Mouse (Mus musculus) WW6 (cell line): ENCODE measurements at regions not wholly inside any gene's neighbourhood (a gene's known extent, or its start where the extent isn't known, plus 50 kb on each side); places are given as distances from the start of the nearest gene placed in this dataset.

ENCODE experiments used
- DNase-seq: peaks from one replicate; pipeline ENCODE4 v3.0.0-alpha.2; 2013; ENCODE audit warnings: low read depth, low spot score

DNA sequence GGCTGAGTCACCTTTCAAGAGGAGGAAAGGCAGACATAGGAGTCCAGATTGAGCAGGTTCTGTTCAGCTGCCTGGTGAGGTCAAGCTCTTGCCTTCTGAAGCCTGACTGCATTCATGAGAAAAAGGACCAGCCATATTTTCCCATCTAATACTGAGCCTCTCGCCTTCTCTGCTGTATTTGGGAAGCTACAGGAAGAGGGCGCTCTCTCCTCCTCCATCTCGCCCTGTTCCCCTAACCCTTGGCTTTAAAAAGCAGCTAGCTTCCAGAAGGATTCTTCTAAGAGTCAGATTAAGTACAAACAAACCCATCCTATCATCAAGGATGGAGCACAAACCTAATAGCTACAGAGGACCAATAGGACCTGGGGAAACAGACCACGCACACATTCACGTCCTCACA, 98.3 kb downstream of the Foxb1 start:
- DNase-seq: no peak

DNA sequence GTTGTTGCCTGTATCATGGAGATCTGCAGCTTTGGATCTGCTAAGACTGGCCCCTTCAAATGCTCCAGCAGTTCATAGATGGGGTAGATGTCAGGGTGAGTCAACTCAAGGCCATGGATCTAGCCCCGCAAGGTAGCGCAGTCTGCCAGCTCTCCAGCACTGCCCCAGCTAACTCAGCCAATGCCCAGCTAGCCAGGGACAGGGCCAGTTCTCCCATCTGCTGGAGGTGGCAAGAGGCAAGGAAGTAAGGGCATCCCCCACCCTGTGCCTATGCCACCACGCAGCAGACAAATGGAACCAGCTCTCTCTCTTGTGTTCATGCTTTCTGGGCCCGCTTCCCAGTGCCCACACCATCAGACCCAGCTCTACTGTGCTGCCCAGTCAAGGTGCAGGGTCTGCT, 102.5 kb downstream of the Foxb1 start:
- no peak for DNase-seq

DNA sequence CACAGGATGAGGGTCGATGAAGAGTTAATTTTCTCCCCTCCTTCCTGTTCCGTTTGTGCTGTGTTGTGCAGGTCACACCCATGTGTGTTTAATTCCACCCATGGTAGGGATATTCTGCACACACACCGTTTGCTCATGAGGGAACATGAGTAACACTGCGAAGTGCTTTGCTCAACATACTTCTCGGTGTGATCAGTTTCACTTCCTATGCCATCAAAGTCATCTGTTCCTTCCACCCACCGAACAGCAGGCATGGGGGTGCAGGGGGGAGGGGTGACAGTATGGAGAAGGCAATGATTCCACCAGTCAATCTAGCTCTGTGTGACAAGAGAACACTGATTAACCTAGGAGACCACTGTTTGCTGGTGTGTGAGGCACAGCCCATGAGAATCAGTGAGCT, 104.7 kb downstream of the Foxb1 start:
- no peak for DNase-seq

DNA sequence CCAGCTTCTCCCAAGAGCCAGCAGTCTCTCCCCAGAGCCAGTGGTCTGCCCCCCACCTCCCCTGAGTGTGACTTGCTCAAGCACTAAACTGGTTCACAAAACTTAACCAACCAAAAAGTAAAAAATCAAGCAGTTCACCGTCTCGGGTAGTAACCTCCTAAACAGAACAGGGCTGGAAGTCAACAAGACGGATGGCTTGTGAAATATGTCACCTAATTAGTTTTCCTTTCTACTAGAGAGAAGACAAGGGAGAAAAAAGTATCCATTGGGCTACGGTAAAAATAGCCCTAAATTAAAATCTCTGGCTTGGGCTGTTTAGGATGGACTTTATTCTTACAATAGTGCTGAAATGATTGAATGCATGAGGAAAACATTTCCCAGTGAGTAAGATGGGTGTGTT, 108.6 kb downstream of the Foxb1 start:
- no peak for DNase-seq

DNA sequence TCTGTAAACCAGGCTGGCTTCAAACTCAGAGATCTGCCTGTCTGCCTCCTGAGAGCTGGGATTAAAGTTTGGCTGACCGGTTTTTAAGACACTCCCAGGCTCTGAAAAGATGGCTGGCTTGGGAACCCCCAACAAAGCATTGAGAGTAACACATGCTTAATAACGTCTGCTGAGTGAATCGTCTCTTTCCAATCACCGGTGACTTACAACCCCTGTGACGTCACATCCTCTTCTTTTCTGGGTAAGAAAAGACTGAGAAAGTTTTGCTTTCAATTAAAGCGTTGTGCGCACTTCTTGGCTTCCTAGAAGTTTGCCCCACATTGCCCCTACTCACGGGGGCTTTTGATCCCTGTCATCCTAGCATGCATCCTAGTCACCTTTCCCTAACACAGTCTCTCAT, 109.1 kb downstream of the Foxb1 start:
- DNase-seq: no peak

DNA sequence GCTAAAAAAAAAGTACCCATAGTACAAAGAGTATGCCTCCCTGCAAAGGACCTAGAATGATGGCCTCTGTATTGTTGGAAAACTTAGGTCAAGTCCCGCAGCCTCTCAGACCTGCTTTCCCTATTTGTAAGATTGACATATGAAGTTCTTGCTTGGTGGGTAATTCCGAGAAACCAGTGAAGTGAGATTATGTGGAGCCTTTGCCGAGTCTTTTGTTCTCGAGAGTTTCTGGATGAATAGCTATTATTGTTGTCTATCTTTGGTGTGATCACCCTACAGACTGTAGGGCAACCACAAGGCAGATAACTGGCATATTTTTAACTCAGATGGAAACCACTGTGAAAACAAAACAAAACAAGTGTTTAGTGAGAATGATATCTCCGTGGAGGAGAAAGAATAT, 118.1 kb downstream of the Foxb1 start:
- DNase-seq: no peak

DNA sequence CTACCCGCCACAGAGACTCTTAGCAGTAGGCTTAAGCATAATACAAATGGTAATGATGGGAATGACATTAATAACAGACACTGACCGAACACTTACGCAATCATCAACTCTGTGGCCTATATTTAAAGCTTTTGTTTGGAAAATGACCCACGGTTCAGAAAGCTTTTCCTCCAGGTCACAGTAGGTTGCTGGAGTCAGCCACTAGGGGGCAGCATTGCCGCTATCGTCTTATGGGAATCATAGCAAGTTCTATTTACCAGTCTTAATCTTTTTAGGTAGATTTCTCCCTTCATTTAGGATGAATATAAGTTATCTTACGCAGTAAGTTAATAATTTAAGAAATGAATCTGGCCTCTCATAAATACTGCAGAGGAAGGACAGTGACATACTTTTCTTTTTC, 137.4 kb downstream of the Foxb1 start:
- DNase-seq: peak; percentile 18

DNA sequence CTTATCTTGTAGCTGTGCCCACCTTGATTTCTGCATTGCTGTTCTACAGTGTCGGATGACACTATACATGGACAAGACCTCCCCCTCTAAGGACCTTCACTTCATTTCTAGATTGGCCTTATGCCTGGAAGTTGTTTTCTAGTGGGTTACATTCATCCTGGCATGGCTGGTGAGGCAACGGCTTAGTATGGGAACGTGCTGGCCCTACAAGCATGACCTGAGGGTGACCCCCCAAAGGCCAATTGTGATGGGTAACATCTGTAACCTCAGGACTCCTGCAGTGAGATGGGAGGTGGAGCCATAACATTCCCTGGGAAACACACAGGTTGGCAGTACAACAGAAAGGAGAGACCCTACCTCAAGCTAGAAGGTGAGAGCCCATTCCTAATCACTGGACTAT, 139.7 kb downstream of the Foxb1 start:
- no peak for DNase-seq

DNA sequence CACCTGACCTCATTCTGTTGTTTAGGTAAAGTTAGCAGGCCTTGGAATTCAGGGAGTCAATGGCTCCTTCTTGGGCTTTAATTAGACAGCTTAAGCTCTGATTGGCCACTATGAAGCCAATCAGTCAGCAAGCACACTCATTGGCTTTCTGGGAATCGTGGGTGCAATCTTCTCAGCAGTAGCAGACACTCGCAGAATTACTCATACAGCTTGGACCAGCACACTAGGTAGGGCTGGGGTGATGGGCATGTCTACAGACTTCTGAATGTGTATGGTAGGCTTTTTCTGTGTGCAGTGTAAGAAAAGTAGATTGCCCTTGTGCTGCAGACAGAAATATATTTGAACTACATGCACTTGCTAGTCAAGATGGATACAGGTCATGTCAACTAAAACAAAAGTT, 143.4 kb downstream of the Foxb1 start:
- no peak for DNase-seq

DNA sequence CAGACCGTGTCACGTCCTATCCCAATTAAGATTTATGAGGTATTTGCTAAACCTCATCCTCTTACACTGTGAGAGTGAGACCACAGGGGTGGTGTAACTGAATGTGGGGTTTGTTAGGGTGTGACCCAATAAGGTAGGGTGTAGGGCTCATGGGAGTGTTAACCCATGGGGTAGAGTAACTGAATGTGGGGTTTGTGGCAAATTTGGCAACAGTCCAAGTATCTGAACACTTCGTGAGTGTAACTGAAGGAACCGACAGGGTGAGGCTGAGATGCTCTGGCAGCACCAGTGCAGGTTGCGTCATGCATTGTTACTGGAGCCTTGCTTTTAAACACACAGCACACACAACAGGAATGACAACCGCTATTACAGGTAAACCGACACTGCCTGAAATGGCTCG, 144.1 kb downstream of the Anxa2 start:
- no peak for DNase-seq

DNA sequence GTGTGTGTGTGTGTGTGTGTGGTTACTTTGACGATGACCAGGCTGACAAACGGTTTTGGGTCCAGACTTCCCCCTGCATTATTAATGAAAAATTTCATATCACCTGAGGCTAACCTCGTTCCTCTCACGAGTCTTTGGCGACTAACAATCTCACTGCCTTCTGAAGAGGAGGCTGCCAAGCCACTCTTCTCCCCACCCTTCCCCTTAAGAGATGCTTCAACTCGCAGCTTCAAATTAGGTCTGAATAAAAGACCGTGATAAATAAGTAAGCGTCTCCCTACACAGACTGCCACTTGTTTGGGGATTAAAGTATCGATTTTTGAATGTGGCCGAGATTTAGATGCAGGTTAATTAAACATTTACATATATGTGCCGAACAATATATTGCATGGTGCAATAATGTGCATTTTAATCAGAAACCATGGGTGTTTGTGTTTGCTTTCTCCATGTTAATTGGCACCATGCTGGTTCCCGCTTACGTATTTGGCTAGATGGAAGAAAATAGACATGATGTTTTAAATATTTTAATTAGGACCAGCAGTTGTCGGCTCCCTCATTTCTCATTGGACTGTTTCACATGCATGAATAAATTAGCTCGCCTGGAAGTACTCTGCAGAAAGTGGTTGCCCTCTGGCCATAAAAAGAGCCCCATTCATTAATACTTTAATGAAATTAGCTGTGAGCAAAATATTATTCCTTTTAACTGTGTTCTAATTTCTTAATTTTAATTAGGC, 139.1 kb downstream of the Anxa2 start:
- no peak for DNase-seq

DNA sequence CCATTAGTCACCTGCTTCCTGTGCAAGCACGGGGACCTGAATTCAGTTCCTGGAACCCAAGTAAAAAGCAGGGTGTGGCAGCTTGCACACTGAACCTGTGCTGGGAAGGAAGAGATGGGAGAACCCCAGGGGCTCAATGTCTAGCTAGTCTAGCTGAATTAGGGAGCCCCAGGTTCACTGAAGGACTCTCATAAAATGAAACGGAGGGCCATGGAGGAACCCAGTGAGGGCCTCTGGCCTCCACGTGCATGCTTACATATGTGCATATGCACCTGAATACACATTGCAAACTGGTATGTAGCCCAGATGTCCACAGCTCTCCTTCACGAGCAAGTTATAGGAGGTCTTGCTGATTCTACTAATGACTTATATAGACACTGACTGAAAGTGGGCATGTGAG, 135.4 kb downstream of the Anxa2 start:
- DNase-seq: no peak

DNA sequence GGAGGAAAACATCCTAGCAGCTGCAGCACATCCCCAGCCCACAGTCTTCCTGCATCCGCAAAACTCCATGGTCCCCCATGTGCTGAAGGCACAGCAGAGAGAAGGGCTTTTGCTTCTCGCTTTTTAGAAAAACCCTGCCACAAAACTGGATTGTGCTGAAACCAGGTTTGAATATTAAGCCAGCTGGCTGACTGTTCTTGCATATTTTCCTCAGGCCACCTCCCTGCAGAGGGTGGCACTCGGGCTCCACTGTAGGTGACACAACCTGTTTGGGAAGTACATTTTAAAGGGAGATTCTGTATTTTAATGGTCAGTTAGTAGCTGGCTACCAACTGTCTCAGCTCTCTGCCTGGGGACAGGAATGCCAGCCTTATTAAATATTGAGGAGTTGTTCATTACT, 133.7 kb downstream of the Anxa2 start:
- no peak for DNase-seq

DNA sequence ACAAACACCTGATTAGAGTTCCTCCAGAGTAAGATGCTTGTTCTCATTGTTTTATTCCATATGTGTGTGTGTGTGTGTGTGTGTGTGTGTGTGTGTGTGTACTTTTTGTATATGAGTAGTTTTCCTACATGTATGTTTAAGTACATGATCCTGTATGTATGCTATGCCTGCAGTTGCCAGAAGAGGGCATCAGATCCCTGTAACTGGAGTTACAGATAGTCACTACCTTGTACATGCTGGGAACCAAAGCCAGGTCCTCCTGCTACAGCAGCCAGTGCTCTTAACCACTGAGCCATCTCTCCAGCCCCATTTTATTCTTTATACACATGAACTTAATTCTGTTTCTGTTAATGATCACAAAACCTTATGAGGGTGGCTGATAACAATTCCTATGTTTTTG, 127.8 kb downstream of the Anxa2 start:
- DNase-seq: no peak

DNA sequence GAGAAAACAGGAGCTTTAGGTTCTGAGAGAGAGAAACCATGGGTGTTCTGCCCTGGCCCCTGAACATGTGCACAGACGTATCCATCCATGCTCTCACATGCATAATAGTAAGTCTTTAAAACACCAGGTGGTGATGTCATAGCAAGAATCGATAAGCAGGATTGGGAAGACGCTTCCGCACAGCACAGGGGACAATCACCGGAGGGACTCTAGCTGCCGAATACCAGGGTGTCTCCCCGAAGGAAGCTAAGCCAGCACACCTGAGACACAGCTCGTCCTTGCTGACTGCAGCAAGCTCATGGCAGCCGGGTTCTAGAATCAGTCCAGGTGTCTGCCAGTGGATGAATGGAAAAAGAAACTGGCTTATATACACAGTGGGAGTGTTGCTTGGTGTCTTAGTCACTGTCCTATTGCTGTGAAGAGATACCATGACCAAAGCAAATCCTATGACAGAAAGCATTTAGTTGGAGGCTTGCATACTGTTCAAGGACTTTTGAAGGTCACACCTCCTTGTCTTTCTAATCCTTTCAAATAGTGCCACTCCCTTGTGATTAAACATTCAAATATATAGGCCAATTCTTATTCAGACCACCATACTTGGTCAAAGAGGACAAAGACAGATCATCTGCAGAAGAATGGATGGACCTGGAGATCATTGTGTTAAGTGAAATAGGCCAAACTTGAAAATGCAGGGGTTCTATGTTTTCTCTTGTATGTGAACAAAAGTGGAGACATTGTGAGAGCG, 124.4 kb downstream of the Anxa2 start:
- DNase-seq: no peak

DNA sequence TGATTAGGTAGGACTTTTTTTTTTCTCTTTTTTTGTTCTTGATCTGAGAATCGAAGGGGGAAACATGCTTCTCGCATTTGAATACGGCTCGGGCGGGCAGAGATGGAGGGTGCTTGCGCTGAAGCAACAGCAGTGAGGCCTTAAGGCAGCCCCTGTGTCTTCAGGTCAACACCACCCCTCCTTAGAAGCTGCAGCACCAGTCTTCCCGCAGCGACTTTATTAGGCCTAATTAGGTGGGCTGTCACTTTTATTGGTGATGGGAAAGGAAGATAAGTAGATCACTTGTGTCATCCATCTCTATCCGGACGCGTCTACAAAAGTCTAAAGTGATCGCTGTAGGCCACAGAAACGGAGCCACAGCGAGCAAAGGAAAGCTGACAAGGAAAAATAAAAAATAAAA, 122.0 kb downstream of the Anxa2 start:
- no peak for DNase-seq

DNA sequence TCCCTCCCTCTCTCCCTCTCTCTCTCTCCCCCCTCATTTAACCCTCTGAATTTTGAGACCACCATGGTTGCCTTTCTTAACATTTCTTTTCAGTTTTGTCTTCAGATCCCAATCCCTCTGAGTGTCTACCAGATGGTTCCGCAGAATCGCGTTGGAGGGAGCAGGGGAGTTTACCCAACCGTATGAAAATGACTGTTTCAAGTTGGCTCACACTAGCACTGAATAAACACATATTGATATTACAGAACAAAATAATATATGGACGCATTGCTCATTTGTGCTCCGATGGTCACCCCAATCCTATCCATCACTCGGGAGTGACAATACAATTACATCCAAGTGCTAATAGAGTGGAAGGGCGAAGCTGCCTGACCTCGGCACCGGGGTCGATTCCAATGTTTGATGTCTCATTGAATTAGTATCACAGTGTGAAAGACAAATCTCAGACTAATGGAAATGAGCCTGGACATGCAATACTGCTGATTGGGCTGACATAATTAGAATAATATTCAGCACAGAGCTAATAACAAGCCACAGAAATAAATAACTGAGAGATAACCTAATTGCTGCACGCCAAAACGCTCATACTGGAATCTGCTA, 115.3 kb downstream of the Anxa2 start:
- DNase-seq: no peak

DNA sequence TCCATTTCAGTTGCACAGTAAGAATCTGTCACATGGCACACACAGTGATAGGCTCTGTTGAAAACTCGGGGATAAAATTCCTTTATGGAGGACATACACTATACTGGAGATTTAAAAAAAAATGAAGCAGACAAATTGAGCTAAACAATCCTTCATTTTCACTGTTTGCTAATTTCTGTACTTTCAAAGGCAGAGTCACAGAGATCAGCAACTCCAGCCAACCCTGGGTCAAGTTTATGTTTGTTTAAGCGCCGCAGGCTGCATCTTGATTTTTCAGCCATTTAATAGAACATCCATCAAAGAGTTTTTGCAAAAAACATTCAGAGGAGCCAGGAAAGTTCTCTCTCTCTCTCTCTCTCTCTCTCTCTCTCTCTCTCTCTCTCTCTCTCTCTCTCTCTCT, 114.8 kb downstream of the Anxa2 start:
- no peak for DNase-seq

DNA sequence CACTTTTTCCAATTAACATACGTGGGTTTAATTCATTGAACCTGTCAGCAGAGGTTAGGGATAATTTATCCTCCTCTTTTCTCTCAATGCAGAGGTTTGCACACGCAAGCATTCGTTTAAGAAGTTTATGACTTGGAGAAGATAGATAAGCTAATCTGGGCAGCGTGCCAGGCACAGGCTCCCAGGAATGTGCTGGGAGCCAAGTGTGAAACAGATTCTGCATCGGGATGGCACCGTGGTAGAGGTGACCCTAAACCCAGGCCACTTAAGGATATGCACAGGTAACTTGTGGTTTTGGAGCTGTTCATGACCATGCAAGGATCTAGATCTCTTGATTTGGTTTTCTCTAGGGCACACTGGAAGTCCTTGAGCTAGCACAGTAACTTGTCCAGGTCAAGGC, 113.6 kb downstream of the Anxa2 start:
- DNase-seq: no peak

DNA sequence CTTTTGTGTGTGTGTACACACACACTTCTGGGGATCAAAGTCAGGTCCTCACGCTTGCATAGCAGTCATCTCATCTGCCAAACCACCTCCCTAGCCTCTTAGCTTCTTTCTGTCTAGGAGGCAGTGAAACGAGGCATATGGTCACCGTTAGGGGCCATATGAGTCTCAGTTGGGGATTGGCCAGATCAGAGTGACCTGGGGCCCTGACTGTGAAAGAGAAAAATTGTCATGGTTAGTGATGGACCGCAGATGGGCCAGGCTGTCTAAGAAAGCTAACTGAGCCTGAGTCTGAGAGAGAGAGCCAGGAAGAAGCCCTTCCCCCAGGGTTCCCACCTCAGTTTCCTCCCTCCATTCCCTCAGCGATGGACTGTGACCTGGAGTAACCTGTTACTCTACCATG, 89.8 kb downstream of the Anxa2 start:
- DNase-seq: no peak
